Mouse (Mus musculus) liver, embryonic 18 days (tissue): ENCODE data around the gene Pid1. TPM values are rescaled to one million over a fixed set of nuclear protein-coding genes. Genes with fewer than 3 reads are reported as not detected.

Experiments
- polyA plus RNA-seq: library from polyadenylated mRNA; depleted of rRNA; stranded (reverse); fragments of >200 nt; gene quantifications from 2 replicates; pipeline ENCODE4 v1.2.3, GENCODE M21; 2012; rRNA removed

The Pid1 gene
- 17.3 and 17.5 TPM in 2 replicates for polyA plus RNA-seq

DNA sequence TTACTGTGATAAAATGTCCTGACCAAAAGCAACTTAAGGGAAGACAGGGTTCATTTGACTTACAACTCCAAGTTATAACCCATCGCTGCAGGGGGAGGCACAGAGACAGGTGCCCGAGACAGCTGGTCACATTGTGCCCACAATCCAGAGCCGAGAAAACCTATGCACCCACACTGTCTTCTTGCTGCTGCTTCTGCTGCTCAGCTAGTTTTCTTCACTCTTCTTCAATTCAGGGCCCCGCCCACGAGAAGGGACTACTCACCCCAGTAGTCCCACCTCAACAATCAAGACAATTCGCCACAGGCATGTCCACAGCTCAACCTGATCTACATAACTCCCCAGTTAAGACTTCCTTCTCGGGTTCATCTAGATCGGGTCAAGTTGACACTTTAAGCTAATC, at the start of gene Pid1:
TSS of gene Pid1 (minus strand) at position 214 of the 400 bp plus-strand sequence.

